Mouse (Mus musculus): ENCODE data around the gene Tspan17. TPM values are rescaled to one million over a fixed set of nuclear protein-coding genes. Genes with fewer than 3 reads are reported as not detected.

Gene Tspan17
- polyA plus RNA-seq, 1 experiment: 12.0 TPM

DNA sequence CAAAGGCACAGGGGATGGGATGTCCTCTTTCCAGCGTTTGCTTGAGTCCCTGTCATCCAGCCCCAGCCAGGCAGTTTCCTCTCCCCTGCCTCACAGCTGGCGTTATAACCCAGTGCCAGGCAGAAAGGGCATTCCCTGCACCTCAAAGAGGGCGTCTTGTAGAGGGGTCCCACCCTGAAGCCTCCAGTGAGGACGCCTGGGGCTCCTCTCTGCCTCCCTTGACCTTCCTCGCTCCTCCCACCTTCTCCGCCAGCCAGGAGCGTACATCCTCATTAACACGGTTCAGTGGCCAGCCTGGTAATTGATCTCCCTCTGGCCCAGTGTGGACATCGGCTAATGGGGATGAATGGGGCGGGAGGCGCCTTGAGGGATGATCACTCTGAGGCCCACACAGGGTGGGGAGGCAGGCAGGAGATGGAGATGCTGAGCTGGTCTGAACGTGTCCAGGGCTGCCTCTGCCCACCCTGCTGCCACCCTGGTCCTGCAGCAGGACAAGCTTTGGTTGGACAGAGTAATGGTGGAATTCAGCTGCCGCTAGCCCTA is 17.3 kb downstream of the Tspan17 start:
- WGBS: 47% methylated on average over 13 of the region's 13 CpGs
- Histone ChIP-seq H3K27ac (ENCODE audit: control insufficient read depth, insufficient read depth, low read depth, low read length, poor library complexity) (no peak overlapping the region), H3K4me1 (ENCODE audit: control insufficient read depth, insufficient read depth, low read length) (no peaks in the 10 kb centered on the region), H3K4me3 (replicated peaks; ENCODE audit: control insufficient read depth, low read depth, low read length) (no peak overlapping the region)
- TF ChIP-seq CTCF (IDR thresholded peaks at IDR 0.05; ENCODE audit: control insufficient read depth, insufficient read depth, low read length): no peak
- TF ChIP-seq POLR2A (IDR thresholded peaks at IDR 0.05; ENCODE audit: borderline replicate concordance, control insufficient read depth, low read depth, low read length): no peak

DNA sequence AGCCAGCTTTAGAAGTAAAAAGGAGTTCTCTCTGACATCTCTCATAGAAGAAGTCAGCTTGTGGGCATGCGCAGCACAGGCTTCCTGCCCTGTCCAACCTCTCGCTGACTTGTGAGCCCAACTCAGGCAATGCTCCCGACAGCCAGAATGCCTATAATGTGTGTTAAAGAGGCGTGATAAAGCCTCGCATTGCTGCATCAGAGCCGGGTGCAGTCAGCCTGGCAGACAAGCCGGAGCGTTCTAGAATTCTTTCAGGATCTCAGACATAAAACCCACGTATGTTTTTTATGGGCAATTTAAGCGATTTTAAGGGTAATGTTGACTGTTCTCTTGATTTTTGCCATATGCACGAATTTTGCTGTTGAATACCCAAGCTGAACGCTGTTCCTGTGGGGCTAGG is 18.9 kb downstream of the Tspan17 start:
- Histone ChIP-seq H3K4me1 (ENCODE audit: control insufficient read depth, insufficient read depth, low read length) (no peaks in the 10 kb centered on the region), H3K27ac (ENCODE audit: control insufficient read depth, insufficient read depth, low read depth, low read length, poor library complexity) (no peak overlapping the region), H3K4me3 (replicated peaks; ENCODE audit: control insufficient read depth, low read depth, low read length) (no peak overlapping the region)
- WGBS: 69% methylated on average over 12 of the region's 12 CpGs
- TF ChIP-seq CTCF (IDR thresholded peaks at IDR 0.05; ENCODE audit: control insufficient read depth, insufficient read depth, low read length) (no peak), POLR2A (IDR thresholded peaks at IDR 0.05; ENCODE audit: borderline replicate concordance, control insufficient read depth, low read depth, low read length) (no peak)

DNA sequence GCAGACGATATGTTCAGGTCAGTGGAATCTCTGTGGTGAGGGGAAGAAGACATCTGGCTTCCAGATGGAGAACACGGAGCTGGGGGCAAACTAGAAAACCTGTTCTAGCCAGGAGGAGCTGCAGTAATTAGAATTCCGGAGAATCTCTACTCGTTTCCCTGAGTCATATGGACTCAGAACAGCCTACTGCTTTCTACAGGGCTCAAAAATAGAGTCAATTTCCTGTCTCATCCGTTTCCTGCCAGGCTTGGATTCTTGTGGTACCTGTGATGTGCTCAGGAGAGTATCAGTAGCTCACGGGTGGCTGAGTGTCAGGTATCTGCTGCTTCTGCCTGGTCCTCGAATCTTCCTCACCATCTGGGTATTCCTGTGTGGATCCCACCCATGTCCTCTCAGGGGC is 22.3 kb downstream of the Tspan17 start:
- no peaks in the 10 kb centered on the region for H3K4me1 ChIP-seq (ENCODE audit: control insufficient read depth, insufficient read depth, low read length)
- no peak overlapping the region for H3K27ac ChIP-seq (ENCODE audit: control insufficient read depth, insufficient read depth, low read depth, low read length, poor library complexity)
- 44% methylated on average over 7 of the region's 7 CpGs for WGBS
- no peak overlapping the region for H3K4me3 ChIP-seq (replicated peaks; ENCODE audit: control insufficient read depth, low read depth, low read length)
- TF ChIP-seq CTCF (IDR thresholded peaks at IDR 0.05; ENCODE audit: control insufficient read depth, insufficient read depth, low read length): no peak
- TF ChIP-seq POLR2A (IDR thresholded peaks at IDR 0.05; ENCODE audit: borderline replicate concordance, control insufficient read depth, low read depth, low read length): no peak

DNA sequence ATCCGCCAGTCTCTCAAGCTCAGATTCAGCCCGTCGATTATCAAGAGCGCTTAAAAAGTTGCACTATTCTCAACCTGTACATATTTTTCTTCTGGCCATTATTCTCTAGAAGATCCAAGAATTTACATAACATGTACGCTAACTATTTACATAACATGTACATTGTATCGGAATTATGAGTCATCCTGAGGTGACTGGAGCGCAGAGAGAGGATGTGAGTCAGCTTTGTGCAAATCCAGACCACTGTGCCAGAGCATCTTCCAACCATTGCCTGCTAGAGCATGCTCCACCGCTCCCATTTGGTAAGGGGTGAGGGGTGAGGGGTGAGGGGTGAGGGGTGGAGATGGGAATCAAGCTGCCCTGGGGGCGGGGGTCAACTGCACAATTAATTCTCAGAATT is 24.2 kb downstream of the Tspan17 start:
- H3K4me1 ChIP-seq (ENCODE audit: control insufficient read depth, insufficient read depth, low read length): no peaks in the 10 kb centered on the region
- TF ChIP-seq POLR2A (IDR thresholded peaks at IDR 0.05; ENCODE audit: borderline replicate concordance, control insufficient read depth, low read depth, low read length) (no peak), CTCF (IDR thresholded peaks at IDR 0.05; ENCODE audit: control insufficient read depth, insufficient read depth, low read length) (no peak)
- H3K27ac ChIP-seq (ENCODE audit: control insufficient read depth, insufficient read depth, low read depth, low read length, poor library complexity): no peak overlapping the region
- 69% methylated on average over 9 of the region's 9 CpGs for WGBS
- H3K4me3 ChIP-seq (replicated peaks; ENCODE audit: control insufficient read depth, low read depth, low read length): no peak overlapping the region

DNA sequence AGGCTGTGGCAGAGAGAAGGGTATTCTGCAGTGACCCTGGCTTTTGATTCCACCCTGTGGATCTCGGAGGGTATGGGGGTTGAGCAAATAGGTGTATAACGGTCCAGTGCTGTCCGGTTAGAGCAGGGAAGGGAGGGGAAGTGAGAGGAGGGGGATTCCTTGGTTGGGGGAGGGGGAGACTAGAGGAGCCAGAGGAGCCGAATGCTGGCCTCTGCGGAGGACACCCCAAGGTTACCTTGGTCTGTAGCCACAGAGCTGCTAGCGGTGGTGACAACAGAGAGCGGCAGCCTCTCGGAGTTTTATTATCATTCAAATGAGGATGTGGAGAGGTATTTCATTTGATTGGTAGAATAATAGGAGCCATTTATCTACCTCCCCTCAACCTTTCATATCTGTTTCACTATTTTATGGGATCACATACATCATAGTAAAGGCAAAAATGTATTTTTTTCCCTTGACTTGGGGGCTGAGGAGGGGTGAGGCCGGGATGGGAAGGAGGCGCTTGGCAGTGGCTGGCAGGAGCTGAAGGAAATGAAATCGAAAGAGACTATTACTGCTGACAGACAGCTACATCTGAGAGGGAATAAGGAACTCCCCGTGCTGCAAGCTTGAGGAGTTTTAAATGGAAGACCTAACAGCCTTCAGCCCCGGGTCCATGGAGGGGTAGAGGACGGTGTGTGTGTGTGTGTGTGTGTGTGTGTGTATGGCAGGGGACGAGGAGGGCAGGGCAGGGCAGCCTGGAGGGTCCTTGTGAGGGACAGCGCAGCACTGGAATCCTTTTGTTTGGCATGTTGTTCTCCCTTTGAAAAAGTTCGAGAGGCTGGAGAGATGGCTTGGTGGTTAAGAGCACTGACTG is 29.4 kb downstream of the Tspan17 start:
- no peak overlapping the region for H3K27ac ChIP-seq (ENCODE audit: control insufficient read depth, insufficient read depth, low read depth, low read length, poor library complexity)
- TF ChIP-seq POLR2A (IDR thresholded peaks at IDR 0.05; ENCODE audit: borderline replicate concordance, control insufficient read depth, low read depth, low read length): no peak
- no peak for TF ChIP-seq CTCF (IDR thresholded peaks at IDR 0.05; ENCODE audit: control insufficient read depth, insufficient read depth, low read length)
- WGBS: 32% methylated on average over 17 of the region's 17 CpGs

DNA sequence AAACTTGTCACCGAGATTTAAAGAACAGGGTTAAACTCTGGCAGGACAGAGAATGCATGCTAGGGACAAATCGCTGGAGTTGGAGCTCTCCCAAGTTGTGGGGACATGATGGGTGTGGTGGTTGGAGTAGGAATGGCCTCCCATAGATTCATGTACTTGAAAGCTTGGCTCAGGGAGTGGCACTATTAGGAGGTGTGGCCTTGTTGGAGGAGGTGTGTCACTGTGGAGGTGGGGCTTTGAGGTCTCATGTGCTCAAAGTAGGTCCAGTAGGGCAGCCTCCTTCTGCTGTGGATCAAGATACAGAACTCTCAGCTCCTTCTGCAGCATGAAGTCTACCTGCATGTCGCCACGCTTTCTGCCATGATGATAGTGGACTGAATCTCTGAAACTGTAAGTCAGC is 31.9 kb downstream of the Tspan17 start:
- TF ChIP-seq CTCF (IDR thresholded peaks at IDR 0.05; ENCODE audit: control insufficient read depth, insufficient read depth, low read length) (no peak), POLR2A (IDR thresholded peaks at IDR 0.05; ENCODE audit: borderline replicate concordance, control insufficient read depth, low read depth, low read length) (no peak)
- Histone ChIP-seq H3K4me1 (ENCODE audit: control insufficient read depth, insufficient read depth, low read length) (no peaks in the 10 kb centered on the region), H3K4me3 (replicated peaks; ENCODE audit: control insufficient read depth, low read depth, low read length) (no peak overlapping the region), H3K27ac (ENCODE audit: control insufficient read depth, insufficient read depth, low read depth, low read length, poor library complexity) (no peak overlapping the region)
- WGBS: 76% methylated on average over 4 of the region's 4 CpGs

More for the DNA sequence above, 29.4 kb downstream of the Tspan17 start:
- no peak overlapping the region for H3K4me3 ChIP-seq (replicated peaks; ENCODE audit: control insufficient read depth, low read depth, low read length)
- no peaks in the 10 kb centered on the region for H3K4me1 ChIP-seq (ENCODE audit: control insufficient read depth, insufficient read depth, low read length)

DNA sequence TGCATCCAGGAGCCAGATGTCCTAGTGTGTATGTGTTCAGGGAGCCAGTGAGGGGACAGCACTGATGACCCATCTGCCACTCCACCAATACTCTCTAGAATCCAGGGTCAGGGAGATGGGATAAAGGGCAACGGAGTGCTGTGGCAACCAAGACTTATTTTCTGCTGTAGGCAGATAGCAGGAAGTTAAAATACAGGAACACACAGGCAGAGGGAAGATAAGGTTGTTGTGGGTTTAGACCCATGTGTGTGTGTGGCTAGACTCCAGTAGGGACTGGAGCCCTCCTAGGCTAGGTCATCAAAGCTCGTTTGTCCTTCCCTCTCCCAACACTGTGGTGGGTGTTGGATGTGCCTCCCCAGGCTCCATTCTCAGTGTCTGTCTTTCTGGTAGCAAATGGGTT is 32.8 kb downstream of the Tspan17 start:
- H3K4me3 ChIP-seq (replicated peaks; ENCODE audit: control insufficient read depth, low read depth, low read length): no peak overlapping the region
- no peak overlapping the region for H3K27ac ChIP-seq (ENCODE audit: control insufficient read depth, insufficient read depth, low read depth, low read length, poor library complexity)
- no peaks in the 10 kb centered on the region for H3K4me1 ChIP-seq (ENCODE audit: control insufficient read depth, insufficient read depth, low read length)
- WGBS: 19% methylated on average over 2 of the region's 2 CpGs
- no peak for TF ChIP-seq CTCF (IDR thresholded peaks at IDR 0.05; ENCODE audit: control insufficient read depth, insufficient read depth, low read length)
- TF ChIP-seq POLR2A (IDR thresholded peaks at IDR 0.05; ENCODE audit: borderline replicate concordance, control insufficient read depth, low read depth, low read length): no peak

DNA sequence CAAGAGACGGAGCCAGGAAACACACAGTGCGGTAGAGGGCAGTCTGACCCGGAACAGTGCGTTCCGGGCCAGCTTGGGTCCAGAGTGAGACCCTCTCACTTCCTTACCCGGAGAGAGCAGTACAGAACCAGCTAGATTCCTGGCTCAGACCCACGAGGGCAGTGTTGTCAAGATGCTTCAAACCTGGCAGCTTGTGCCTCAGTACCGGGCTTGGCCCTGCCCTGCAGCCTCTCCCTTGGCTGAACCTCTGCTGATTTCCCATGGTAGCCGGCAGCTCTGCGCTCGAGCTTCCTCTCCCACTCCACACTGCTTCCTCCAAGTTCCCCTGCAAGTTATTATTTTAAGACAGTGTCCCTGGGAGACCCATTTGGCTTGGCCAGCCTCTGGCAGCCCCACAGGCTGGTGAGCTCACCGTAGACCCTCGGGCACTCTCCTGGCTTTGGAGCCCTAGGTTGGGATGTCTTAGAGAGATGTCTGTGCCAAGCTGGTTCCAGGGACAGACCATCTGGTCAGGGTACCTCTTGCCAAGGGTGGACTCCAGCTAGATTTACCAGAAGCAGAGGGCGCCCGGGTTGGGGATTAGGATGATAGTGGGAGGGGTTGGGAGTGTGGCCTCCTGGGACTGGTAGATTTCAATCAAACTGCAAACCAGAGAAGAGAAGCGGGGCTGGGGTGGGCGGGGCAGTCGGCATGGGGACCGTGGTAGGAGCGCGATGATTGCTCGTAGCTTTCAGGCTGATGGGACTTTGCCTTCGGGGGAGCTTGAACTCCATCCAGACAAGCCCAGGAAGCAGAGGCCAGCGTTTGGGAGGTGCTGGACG is 35.1 kb downstream of the Tspan17 start:
- Histone ChIP-seq H3K4me1 (ENCODE audit: control insufficient read depth, insufficient read depth, low read length) (no peaks in the 10 kb centered on the region), H3K27ac (ENCODE audit: control insufficient read depth, insufficient read depth, low read depth, low read length, poor library complexity) (no peak overlapping the region), H3K4me3 (replicated peaks; ENCODE audit: control insufficient read depth, low read depth, low read length) (no peak overlapping the region)
- TF ChIP-seq CTCF (IDR thresholded peaks at IDR 0.05; ENCODE audit: control insufficient read depth, insufficient read depth, low read length): no peak
- no peak for TF ChIP-seq POLR2A (IDR thresholded peaks at IDR 0.05; ENCODE audit: borderline replicate concordance, control insufficient read depth, low read depth, low read length)
- 15% methylated on average over 25 of the region's 25 CpGs for WGBS

All from bone marrow, adult 2 months (tissue).